Comparison of ENCODE assay signal across 9 mouse cellular contexts in genomic region chr2:69778836-69779177, GRCm38 (mm10). TPM values are rescaled to one million over a fixed set of nuclear protein-coding genes. Genes with fewer than 3 reads are reported as not detected.
DNase-seq lines count a peak whose midpoint lies in the region; TF ChIP-seq lines count a peak whose summit lies in the region.
"Had no signal": no experiment of that assay in that cellular context is flagged by ENCODE, and none has a peak within 500 bp of the region (broad histone marks: within the 10 kb centered on the region; RNA-seq: fewer than 3 reads in every experiment).

No protein-coding gene starts in this region.

- H3K27ac ChIP-seq in gastrocnemius, adult 2 months = no peak overlapping the region
- H3K27ac ChIP-seq: hindbrain, embryonic 15.5 days had no signal

- H3K4me3 ChIP-seq in gastrocnemius, adult 2 months = no peak overlapping the region
- H3K4me3 ChIP-seq: hindbrain, embryonic 15.5 days had no signal

- intact Hi-C loops in gastrocnemius, adult 2 months (cut with DNase I) = loop anchor here (2.0 kb wide), 1 partner anchor 144 kb away; no protein-coding TSS in a partner anchor

- peak; percentile 31 for DNase-seq in gastrocnemius, adult 2 months
- DNase-seq in gastrocnemius, adult 8-10 months (ENCODE audit: low spot score in 2 of 2) = no peak
- DNase-seq in urinary bladder, postnatal 14 days (ENCODE audit: low spot score) = peak; percentile 26
- DNase-seq in urinary bladder, adult 2 months (ENCODE audit: low spot score) = no peak
- peak; percentile 36 for DNase-seq in kidney, postnatal 14 days
- peak; percentile 73 for DNase-seq in thymus, postnatal 0 days (ENCODE audit: low spot score)
- no peak for DNase-seq in right cerebral cortex, adult 18-20 months
- DNase-seq in yolk sac, embryonic 10.5 days (ENCODE audit: low spot score) = no peak

- TF ChIP-seq CTCF in gastrocnemius, adult 2 months (IDR thresholded peaks at IDR 0.05) = peak; percentile 54

RNA-seq across cellular contexts. Expression of gene Ccdc173, which starts 10.6 kb away (rescaled TPM):
- total RNA-seq in gastrocnemius, adult 2 months (2021) = under 1 TPM; 0.38 to 0.56 TPM
- under 1 TPM; 0.27 to 0.49 (median 0.37) TPM for total RNA-seq in gastrocnemius, adult 8-10 months (2022)
- 2.5 and 3.3 TPM in 2 replicates for polyA plus RNA-seq in urinary bladder, adult 2 months (2012; rRNA removed)
- polyA plus RNA-seq in thymus, postnatal 0 days (2015; fragmentation: Nextera tagmentation; extraction: Ambion mirVana) = 2.0 TPM in 2 replicates

RNA-seq across cellular contexts. Expression of gene Phospho2, which starts 10.6 kb away (rescaled TPM):
- 10 to 100 TPM; 18.9 to 20.6 TPM for total RNA-seq in gastrocnemius, adult 2 months (2021)
- 10 to 100 TPM; 17.4 to 22.6 (median 20.3) TPM for total RNA-seq in gastrocnemius, adult 8-10 months (2022)
- polyA plus RNA-seq in urinary bladder, adult 2 months (2012; rRNA removed) = 20.7 and 21.5 TPM in 2 replicates
- polyA plus RNA-seq in thymus, postnatal 0 days (2015; fragmentation: Nextera tagmentation; extraction: Ambion mirVana) = 36.2 and 38.6 TPM in 2 replicates

RNA-seq across cellular contexts. Expression of gene Klhl23, which starts 42.9 kb away (rescaled TPM):
- 10 to 100 TPM; 13.4 to 15.6 TPM for total RNA-seq in gastrocnemius, adult 2 months (2021)
- 10 to 100 TPM in 2 of 4 experiments, 1 to 10 TPM in 2; 6.8 to 14.0 (median 10.0) TPM for total RNA-seq in gastrocnemius, adult 8-10 months (2022)
- polyA plus RNA-seq in urinary bladder, adult 2 months (2012; rRNA removed) = 40.5 and 48.5 TPM in 2 replicates
- 7.4 and 11.0 TPM in 2 replicates for polyA plus RNA-seq in thymus, postnatal 0 days (2015; fragmentation: Nextera tagmentation; extraction: Ambion mirVana)

RNA-seq across cellular contexts. Expression of gene Ppig, which starts 56.5 kb away (rescaled TPM):
- 10 to 100 TPM; 31.8 to 35.3 TPM for total RNA-seq in gastrocnemius, adult 2 months (2021)
- total RNA-seq in gastrocnemius, adult 8-10 months (2022) = 10 to 100 TPM; 27.8 to 38.6 (median 29.7) TPM
- polyA plus RNA-seq in urinary bladder, adult 2 months (2012; rRNA removed) = 16.5 and 19.6 TPM in 2 replicates
- 127 and 139 TPM in 2 replicates for polyA plus RNA-seq in thymus, postnatal 0 days (2015; fragmentation: Nextera tagmentation; extraction: Ambion mirVana)

Comparison
In these comparisons a context has a peak if more than half of its experiments do, and no peak if none do; other contexts are left out.
1. DNase-seq: peak in gastrocnemius, adult 2 months (single experiment), urinary bladder, postnatal 14 days (single experiment), kidney, postnatal 14 days (single experiment) and thymus, postnatal 0 days (single experiment); none in gastrocnemius, adult 8-10 months (0 of 2), urinary bladder, adult 2 months (single experiment), right cerebral cortex, adult 18-20 months (single experiment) and yolk sac, embryonic 10.5 days (single experiment).